Mouse (Mus musculus): ENCODE data around the gene Klf9.

- no peak for TF ChIP-seq POLR2A (IDR thresholded peaks at IDR 0.05; ENCODE audit: low read depth, low read length)
- TF ChIP-seq CTCF (IDR thresholded peaks at IDR 0.05; ENCODE audit: extremely low read depth, insufficient read depth, insufficient read length, insufficient replicate concordance) = no peak
Observed at GRCm38 (mm10) chr19:23136202-23136850, 4.7 kb upstream of the Klf9 start.

All from spleen, adult 2 months (tissue).